Mouse (Mus musculus): Measurements from ENCODE around the gene Npc1l1.

- TF ChIP-seq CTCF (IDR thresholded peaks at IDR 0.05) (no peak), EP300 (IDR thresholded peaks at IDR 0.05) (no peak)
Measured at GRCm38 (mm10) chr11:6187399-6187798, 42.5 kb downstream of the Npc1l1 start.

All from lung, postnatal 0 days (tissue).